Mouse (Mus musculus): ENCODE measurements around the gene Nectin4.

The Nectin4 gene

DNA sequence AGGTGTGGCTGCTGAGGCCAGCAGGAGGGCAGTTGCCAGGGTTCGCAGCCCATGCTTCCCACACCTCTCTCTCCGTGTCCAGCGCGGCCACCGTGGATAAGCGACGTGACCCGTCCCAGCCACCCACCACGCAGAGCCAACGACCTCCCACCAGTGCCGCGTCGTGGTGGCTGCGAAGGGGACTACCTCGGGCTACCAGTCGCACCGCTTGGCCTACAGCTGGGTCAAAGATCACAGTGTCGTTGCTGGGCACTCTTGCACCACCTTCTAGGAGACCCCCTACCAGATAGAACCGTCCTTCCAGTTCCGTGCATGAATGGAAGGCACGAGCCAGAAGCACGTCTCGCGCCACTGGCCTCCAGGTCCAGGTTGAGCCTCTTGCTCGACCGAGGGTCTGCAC, 9.6 kb upstream of the Nectin4 start:
- DNase-seq, result no peak

DNA sequence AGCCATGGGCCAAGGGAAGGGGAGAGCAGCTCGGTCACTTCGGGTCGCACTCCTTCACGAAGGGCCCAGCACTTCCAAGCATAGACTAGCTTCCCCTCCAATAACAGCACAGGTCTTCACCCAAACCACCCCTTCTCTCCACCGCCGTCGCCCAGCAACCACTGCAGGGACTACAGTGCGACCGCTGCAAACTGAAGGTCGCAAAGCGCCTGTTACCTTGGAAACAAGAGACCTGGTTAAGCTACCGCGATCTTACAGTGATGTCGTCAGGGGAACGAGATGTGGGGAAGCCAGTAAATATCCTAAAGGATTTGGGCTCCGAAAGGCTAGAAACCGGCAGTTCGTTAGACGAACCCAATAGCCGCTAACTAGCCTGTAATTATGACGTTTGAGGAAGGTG, 9.2 kb upstream of the Nectin4 start, which contains the start of gene Klhdc9:
Gene Klhdc9 (minus strand): TSS at position 143 of the 400 bp plus-strand sequence.
- DNase-seq, result peak; percentile 95

DNA sequence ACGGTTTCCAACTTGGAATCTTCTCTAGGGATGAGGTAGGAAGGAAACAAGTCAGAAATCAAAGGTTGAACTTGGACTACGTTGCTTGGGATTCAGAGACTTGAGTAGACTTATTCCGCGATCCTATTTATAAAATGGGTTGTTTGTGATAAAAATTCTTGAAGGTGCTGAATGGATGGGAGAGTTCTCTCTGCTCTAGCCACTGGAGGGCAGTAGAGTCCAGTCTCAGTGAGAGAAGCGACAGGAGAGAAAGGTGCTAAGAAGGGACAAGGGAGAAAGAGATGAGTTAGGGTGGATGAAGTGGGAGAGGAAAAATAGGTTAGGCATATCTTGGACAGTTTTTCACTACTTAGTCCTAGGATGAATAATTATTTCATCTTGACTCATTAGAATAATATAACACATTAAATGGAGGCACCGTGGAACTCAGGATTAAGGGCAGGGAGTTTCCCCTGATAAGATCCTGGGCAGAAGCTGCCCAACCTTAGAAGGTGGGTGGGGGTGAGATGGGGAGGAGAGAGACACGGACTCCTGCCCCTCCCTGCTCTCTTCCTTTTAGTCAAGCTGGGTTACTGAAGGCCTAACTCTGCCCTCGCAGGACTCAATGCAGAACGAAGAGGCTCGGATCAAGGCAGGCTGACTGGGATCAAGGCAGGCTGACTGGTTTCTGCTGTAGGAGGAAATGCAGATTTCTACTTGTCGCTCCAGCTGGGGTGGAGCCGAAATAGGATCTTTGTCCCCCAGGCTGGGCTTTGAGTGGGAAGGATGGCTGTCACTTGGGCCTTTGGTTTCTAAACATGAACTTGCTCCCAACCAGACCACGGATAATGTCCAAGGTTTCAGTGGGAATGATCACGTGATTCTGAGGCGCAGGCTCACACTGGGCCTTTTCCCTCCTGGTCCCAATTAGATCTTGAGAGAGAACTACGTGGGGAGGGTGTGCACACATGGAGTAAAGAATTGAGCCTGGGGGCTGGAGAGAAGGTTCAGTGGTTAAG, 8.5 kb upstream of the Nectin4 start:
- peak; percentile 74 for DNase-seq

GRCm38 (mm10) chr1:171365934-171366333, 4.0 kb upstream of the Nectin4 start:
- DNase-seq, result no peak

DNA sequence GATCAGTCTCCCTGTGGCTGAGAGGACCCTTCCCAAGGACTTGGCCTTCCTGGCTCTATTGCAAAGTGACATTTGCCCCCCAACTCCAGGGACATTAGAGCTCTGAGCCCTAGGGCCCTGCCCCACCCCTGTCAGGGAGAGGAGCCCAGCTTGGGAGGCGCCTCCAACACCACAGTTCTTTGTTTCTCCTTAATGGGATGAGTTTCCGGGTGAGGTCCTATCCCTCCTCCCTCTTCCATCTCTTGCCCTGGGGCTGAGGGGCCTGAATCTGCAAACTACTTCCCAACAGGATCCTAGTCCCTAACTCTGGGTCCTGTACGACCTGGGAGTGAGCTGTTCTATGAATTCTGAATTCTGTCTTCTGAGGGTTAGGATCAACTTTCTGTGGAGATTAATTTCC, 3.0 kb downstream of the Nectin4 start:
- no peak for DNase-seq

GRCm38 (mm10) chr1:171373946-171374345, 4.0 kb downstream of the Nectin4 start:
- DNase-seq, result no peak

GRCm38 (mm10) chr1:171375646-171376097, 5.8 kb downstream of the Nectin4 start:
- no peak for DNase-seq

GRCm38 (mm10) chr1:171378298-171378697, 8.4 kb downstream of the Nectin4 start:
- no peak for DNase-seq

DNA sequence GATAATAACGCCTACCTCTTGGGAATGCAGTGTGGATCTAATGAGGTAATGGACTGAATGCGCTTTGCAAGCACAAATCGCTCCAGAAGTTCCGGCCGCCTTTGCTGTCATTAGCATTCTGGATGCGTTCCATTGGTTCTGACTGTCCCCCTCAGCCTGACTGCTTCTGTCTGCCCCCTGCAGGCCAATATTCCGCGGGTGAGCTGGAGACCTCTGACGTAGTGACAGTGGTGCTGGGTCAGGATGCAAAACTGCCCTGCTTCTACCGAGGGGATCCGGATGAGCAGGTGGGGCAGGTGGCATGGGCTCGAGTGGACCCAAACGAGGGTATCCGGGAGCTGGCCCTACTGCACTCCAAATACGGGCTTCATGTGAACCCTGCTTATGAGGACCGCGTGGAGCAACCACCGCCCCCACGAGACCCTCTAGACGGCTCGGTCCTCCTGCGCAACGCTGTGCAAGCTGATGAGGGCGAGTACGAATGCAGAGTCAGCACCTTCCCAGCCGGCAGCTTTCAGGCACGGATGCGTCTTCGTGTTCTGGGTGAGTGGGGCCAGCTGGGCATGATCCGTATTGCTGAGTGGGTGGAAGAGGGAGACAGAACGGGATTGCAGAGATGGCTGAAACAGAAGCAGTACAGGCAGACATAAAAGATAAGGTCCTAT, 10.2 kb downstream of the Nectin4 start:
- peak; percentile 81 for DNase-seq

GRCm38 (mm10) chr1:171382096-171382620, 12.3 kb downstream of the Nectin4 start:
- DNase-seq, result no peak

DNA sequence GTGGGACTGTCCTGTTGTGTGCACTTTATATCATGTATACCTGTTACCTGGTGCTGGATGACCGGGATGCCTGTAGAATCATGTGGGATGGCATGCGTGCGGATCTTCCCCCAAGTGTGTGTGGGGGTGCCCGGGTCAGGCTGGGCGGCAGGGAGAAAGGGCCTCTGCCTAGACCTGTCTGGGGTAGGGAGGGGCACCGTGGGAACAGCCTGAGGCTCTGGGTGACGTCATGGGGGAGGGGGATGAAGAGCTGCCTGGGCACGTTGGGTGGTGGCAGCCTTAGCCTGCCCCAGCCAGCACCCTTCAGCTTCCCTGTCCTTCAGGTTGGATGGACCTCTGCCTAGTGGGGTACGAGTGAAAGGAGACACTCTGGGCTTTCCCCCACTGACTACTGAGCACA, 14.5 kb downstream of the Nectin4 start:
- DNase-seq, result no peak

DNA sequence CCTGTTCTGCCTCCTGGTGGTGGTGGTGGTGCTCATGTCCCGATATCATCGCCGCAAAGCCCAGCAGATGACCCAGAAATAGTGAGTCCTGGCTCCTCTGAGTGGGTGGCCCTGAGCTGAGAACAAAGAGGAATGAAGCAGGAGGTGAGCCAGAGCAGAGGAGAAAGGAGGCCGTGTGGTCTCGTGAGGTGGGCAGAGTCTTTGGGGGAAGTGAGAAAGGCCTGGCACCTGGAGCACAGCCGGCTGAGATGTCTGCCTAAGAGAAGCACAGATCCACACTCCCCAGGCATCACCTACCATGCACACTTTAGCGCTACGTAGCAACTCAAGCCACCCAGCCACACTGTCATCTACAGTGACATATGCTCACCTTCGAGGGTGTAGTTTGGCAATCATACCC, 15.3 kb downstream of the Nectin4 start:
- no peak for DNase-seq

DNA sequence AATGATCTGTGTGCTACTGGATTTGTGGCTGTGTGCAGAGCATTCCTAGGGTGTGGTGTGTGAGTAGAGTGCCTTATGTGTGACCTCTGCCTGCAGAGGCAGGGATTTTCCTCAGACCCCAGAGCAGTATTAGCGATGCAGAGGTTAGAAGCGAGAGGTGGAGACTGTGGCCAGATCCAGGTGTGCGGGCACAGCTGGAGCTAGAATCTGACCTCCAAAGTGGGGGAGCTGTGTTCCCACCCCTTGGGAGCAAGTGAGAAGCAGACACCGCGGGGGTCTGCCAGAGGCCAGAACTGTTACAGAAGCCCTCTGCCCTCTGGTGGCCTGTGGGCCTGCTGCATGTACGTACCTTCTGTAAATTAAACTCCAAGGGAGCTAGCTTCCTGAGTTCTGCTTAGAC, 17.2 kb downstream of the Nectin4 start:
- no peak for DNase-seq

DNA sequence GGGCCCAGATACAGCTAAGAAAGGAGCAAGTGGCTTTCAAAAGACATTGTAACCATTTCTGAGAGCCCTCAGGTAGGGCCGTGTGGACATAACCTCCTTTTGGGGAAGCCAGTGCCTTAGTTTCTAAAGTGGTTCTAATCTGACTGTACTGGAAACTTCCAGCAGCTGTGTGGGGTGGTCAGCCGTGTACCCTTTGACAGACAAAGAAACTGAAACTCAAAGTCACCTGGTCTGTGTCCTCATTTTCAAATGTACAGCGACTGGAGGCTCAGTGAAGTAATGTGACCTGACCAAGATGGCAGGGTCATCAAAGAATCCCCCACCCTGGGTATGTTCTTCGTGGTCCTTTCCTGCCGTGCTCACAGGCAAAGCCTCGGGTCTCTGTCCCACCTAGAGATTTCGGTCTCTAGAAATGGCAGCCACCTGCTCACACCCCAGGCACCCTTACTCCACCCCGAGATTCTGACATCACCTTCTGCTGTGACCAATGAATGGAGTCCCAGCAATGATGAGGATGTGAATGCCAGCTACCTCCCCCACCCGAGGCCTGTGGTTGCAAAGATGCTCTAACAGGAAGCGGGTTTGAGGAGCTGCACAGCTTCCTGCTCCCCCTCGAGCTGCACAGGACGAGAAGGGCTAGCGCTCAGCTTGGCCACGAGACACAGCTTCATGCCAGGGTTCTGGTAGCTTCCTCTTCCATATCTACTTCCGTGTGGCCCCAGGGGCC, 18.6 kb downstream of the Nectin4 start, which contains the start of gene Arhgap30:
Gene Arhgap30 (plus strand): TSS at position 579 of the 727 bp plus-strand sequence.
- peak; percentile 13 for DNase-seq

- no peak for DNase-seq
Observed at GRCm38 (mm10) chr1:171390101-171390500, 20.2 kb downstream of the Nectin4 start.

- no peak for DNase-seq
Observed at GRCm38 (mm10) chr1:171401821-171402220, 31.9 kb downstream of the Nectin4 start.

GRCm38 (mm10) chr1:171402991-171403390, 33.1 kb downstream of the Nectin4 start:
- DNase-seq, result no peak

DNA sequence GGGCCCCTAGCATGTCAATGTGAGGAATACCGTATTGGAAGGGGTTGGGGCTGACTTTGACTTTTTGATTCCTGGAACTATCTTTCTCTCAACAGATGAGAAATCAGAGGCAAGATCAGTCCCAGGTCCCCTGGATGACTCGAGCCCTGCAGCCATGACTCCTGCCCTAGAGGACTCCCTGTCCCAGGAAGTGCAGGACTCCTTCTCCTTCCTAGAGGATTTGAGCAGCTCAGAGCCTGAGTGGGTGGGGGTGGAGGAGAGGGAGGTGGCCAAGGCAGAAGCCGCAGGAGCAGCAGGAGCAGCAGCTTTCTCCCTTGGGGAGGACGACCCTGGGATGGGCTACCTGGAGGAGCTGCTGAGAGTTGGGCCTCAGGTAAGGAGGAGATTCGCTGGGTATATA, 37.4 kb downstream of the Nectin4 start:
- DNase-seq, result no peak

GRCm38 (mm10) chr1:171410231-171410630, 40.3 kb downstream of the Nectin4 start:
- no peak for DNase-seq

GRCm38 (mm10) chr1:171410947-171411484, 41.1 kb downstream of the Nectin4 start, which contains the start of gene Usf1:
TSS of gene Usf1 (plus strand) at chr1:171411313.
- DNase-seq, result peak; percentile 97

- no peak for DNase-seq
Observed at GRCm38 (mm10) chr1:171411492-171411941, 41.6 kb downstream of the Nectin4 start.

DNA sequence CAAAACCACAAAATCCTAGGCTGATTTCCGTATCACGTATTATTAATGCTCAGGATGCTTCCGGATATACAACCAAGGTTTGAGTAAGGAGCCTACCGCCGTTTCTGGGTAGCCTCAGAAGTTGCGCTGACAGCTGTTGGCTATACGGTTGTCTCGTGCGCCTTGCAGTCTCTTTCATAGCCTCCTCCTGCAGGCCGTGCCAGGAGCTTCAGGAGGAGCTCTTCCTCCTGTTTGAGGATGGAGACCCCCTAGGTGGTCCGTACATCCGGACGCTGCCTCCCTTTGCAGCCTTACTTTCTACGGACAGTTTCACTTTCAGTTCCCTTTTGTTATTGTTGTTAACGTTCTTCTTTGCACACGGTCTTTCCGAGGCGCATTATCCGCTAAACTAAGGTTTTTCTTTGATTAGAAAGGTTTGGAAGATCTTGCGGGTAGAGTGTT, 42.1 kb downstream of the Nectin4 start:
- peak; percentile 45 for DNase-seq
